Mouse (Mus musculus): ENCODE results near the gene Wnt10b.

- TF ChIP-seq EP300 (IDR thresholded peaks at IDR 0.05; ENCODE audit: low read depth) (no peak), CTCF (IDR thresholded peaks at IDR 0.05; ENCODE audit: low read depth) (no peak)
Observed at GRCm38 (mm10) chr15:98726746-98727145, 51.2 kb downstream of the Wnt10b start.
